Mouse (Mus musculus): ENCODE measurements around the gene Cacna1c. TPM values are rescaled to one million over a fixed set of nuclear protein-coding genes. Genes with fewer than 3 reads are reported as not detected.

Cacna1c gene
- total RNA-seq, 1 experiment, result 0.98 TPM

GRCm38 (mm10) chr6:119139561-119139960, 56.7 kb downstream of the Cacna1c start:
- Histone ChIP-seq H3K36me3 (ENCODE audit: control insufficient read depth, insufficient read depth, low read length, poor library complexity, severe bottlenecking) (no peaks in the 10 kb centered on the region), H3K27ac (ENCODE audit: insufficient read depth, low read depth, low read length, poor library complexity, severe bottlenecking) (no peak overlapping the region), H3K4me1 (ENCODE audit: control insufficient read depth in 2 of 2, insufficient read depth in 2 of 2, low read length in 2 of 2, poor library complexity in 1 of 2) (no peaks in the 10 kb centered on the region), H3K9ac (ENCODE audit: insufficient read depth, low read depth, low read length, poor library complexity, severe bottlenecking) (no peak overlapping the region), H3K4me3 (ENCODE audit: insufficient read depth in 1 of 2, low read depth in 1 of 2, low read length in 2 of 2, poor library complexity in 1 of 2, severe bottlenecking in 1 of 2) (no peak overlapping the region), H3K9me3 (ENCODE audit: control insufficient read depth, insufficient read depth, low read depth, low read length) (no peaks in the 10 kb centered on the region)
- no peak for TF ChIP-seq CHD2 (IDR thresholded peaks at IDR 0.05; ENCODE audit: low read depth, low read length)
- TF ChIP-seq ZNF384 (IDR thresholded peaks at IDR 0.05; ENCODE audit: low read depth, low read length), result no peak
- no peak for TF ChIP-seq MAFK (IDR thresholded peaks at IDR 0.05; ENCODE audit: insufficient read depth, low read depth, low read length)
- no peak for TF ChIP-seq HCFC1 (IDR thresholded peaks at IDR 0.05; ENCODE audit: borderline replicate concordance, insufficient read depth, low read length)
- TF ChIP-seq ZC3H11A (IDR thresholded peaks at IDR 0.05; ENCODE audit: borderline replicate concordance, low read depth, low read length), result no peak
- in situ Hi-C loops (cut with MboI; ENCODE audit: low sequenced_read_pairs in 2 of 2, unreplicated experiment in 2 of 2), result no loop called here
- no peak for DNase-seq (ENCODE audit: low read depth, low spot score)

- TF ChIP-seq MAFK (IDR thresholded peaks at IDR 0.05; ENCODE audit: insufficient read depth, low read depth, low read length), result no peak
- no peak for TF ChIP-seq HCFC1 (IDR thresholded peaks at IDR 0.05; ENCODE audit: borderline replicate concordance, insufficient read depth, low read length)
- TF ChIP-seq ZC3H11A (IDR thresholded peaks at IDR 0.05; ENCODE audit: borderline replicate concordance, low read depth, low read length), result no peak
- no peak for TF ChIP-seq ZNF384 (IDR thresholded peaks at IDR 0.05; ENCODE audit: low read depth, low read length)
- no peak for TF ChIP-seq CHD2 (IDR thresholded peaks at IDR 0.05; ENCODE audit: low read depth, low read length)
- Histone ChIP-seq H3K9ac (ENCODE audit: insufficient read depth, low read depth, low read length, poor library complexity, severe bottlenecking) (no peak overlapping the region), H3K27ac (ENCODE audit: insufficient read depth, low read depth, low read length, poor library complexity, severe bottlenecking) (no peak overlapping the region), H3K36me3 (ENCODE audit: control insufficient read depth, insufficient read depth, low read length, poor library complexity, severe bottlenecking) (no peaks in the 10 kb centered on the region), H3K4me1 (ENCODE audit: control insufficient read depth in 2 of 2, insufficient read depth in 2 of 2, low read length in 2 of 2, poor library complexity in 1 of 2) (no peaks in the 10 kb centered on the region), H3K9me3 (ENCODE audit: control insufficient read depth, insufficient read depth, low read depth, low read length) (no peaks in the 10 kb centered on the region), H3K4me3 (ENCODE audit: insufficient read depth in 1 of 2, low read depth in 1 of 2, low read length in 2 of 2, poor library complexity in 1 of 2, severe bottlenecking in 1 of 2) (no peak overlapping the region)
- no peak for DNase-seq (ENCODE audit: low read depth, low spot score)
- in situ Hi-C loops (cut with MboI; ENCODE audit: low sequenced_read_pairs in 2 of 2, unreplicated experiment in 2 of 2), result no loop called here
These were observed 58.5 kb downstream of the Cacna1c start for GRCm38 (mm10) chr6:119137768-119138167.

GRCm38 (mm10) chr6:119132863-119133262, 63.4 kb downstream of the Cacna1c start:
- no peaks in the 10 kb centered on the region for H3K4me1 ChIP-seq (ENCODE audit: control insufficient read depth in 2 of 2, insufficient read depth in 2 of 2, low read length in 2 of 2, poor library complexity in 1 of 2)
- H3K36me3 ChIP-seq (ENCODE audit: control insufficient read depth, insufficient read depth, low read length, poor library complexity, severe bottlenecking), result no peaks in the 10 kb centered on the region
- H3K4me3 ChIP-seq (ENCODE audit: insufficient read depth in 1 of 2, low read depth in 1 of 2, low read length in 2 of 2, poor library complexity in 1 of 2, severe bottlenecking in 1 of 2), result no peak overlapping the region
- DNase-seq (ENCODE audit: low read depth, low spot score), result no peak
- H3K27ac ChIP-seq (ENCODE audit: insufficient read depth, low read depth, low read length, poor library complexity, severe bottlenecking), result no peak overlapping the region
- in situ Hi-C loops (cut with MboI; ENCODE audit: low sequenced_read_pairs in 2 of 2, unreplicated experiment in 2 of 2), result no loop called here
- H3K9me3 ChIP-seq (ENCODE audit: control insufficient read depth, insufficient read depth, low read depth, low read length), result no peaks in the 10 kb centered on the region
- TF ChIP-seq ZC3H11A (IDR thresholded peaks at IDR 0.05; ENCODE audit: borderline replicate concordance, low read depth, low read length) (no peak), CHD2 (IDR thresholded peaks at IDR 0.05; ENCODE audit: low read depth, low read length) (no peak), ZNF384 (IDR thresholded peaks at IDR 0.05; ENCODE audit: low read depth, low read length) (no peak), MAFK (IDR thresholded peaks at IDR 0.05; ENCODE audit: insufficient read depth, low read depth, low read length) (no peak), HCFC1 (IDR thresholded peaks at IDR 0.05; ENCODE audit: borderline replicate concordance, insufficient read depth, low read length) (no peak)
- H3K9ac ChIP-seq (ENCODE audit: insufficient read depth, low read depth, low read length, poor library complexity, severe bottlenecking), result no peak overlapping the region

- no peak for DNase-seq (ENCODE audit: low read depth, low spot score)
- Histone ChIP-seq H3K36me3 (ENCODE audit: control insufficient read depth, insufficient read depth, low read length, poor library complexity, severe bottlenecking) (no peaks in the 10 kb centered on the region), H3K4me3 (ENCODE audit: insufficient read depth in 1 of 2, low read depth in 1 of 2, low read length in 2 of 2, poor library complexity in 1 of 2, severe bottlenecking in 1 of 2) (no peak overlapping the region), H3K9ac (ENCODE audit: insufficient read depth, low read depth, low read length, poor library complexity, severe bottlenecking) (no peak overlapping the region), H3K4me1 (ENCODE audit: control insufficient read depth in 2 of 2, insufficient read depth in 2 of 2, low read length in 2 of 2, poor library complexity in 1 of 2) (no peaks in the 10 kb centered on the region), H3K9me3 (ENCODE audit: control insufficient read depth, insufficient read depth, low read depth, low read length) (no peaks in the 10 kb centered on the region), H3K27ac (ENCODE audit: insufficient read depth, low read depth, low read length, poor library complexity, severe bottlenecking) (no peak overlapping the region)
- no peak for TF ChIP-seq MAFK (IDR thresholded peaks at IDR 0.05; ENCODE audit: insufficient read depth, low read depth, low read length)
- in situ Hi-C loops (cut with MboI; ENCODE audit: low sequenced_read_pairs in 2 of 2, unreplicated experiment in 2 of 2), result no loop called here
These were observed 64.0 kb downstream of the Cacna1c start for GRCm38 (mm10) chr6:119132111-119132735.

GRCm38 (mm10) chr6:119129664-119130063, 66.6 kb downstream of the Cacna1c start:
- DNase-seq (ENCODE audit: low read depth, low spot score), result no peak
- TF ChIP-seq MAFK (IDR thresholded peaks at IDR 0.05; ENCODE audit: insufficient read depth, low read depth, low read length), result no peak
- no peak for TF ChIP-seq HCFC1 (IDR thresholded peaks at IDR 0.05; ENCODE audit: borderline replicate concordance, insufficient read depth, low read length)
- TF ChIP-seq CHD2 (IDR thresholded peaks at IDR 0.05; ENCODE audit: low read depth, low read length), result no peak
- TF ChIP-seq ZC3H11A (IDR thresholded peaks at IDR 0.05; ENCODE audit: borderline replicate concordance, low read depth, low read length), result no peak
- no peak for TF ChIP-seq ZNF384 (IDR thresholded peaks at IDR 0.05; ENCODE audit: low read depth, low read length)
- Histone ChIP-seq H3K36me3 (ENCODE audit: control insufficient read depth, insufficient read depth, low read length, poor library complexity, severe bottlenecking) (no peaks in the 10 kb centered on the region), H3K4me1 (ENCODE audit: control insufficient read depth in 2 of 2, insufficient read depth in 2 of 2, low read length in 2 of 2, poor library complexity in 1 of 2) (no peaks in the 10 kb centered on the region), H3K27ac (ENCODE audit: insufficient read depth, low read depth, low read length, poor library complexity, severe bottlenecking) (no peak overlapping the region), H3K4me3 (ENCODE audit: insufficient read depth in 1 of 2, low read depth in 1 of 2, low read length in 2 of 2, poor library complexity in 1 of 2, severe bottlenecking in 1 of 2) (no peak overlapping the region), H3K9ac (ENCODE audit: insufficient read depth, low read depth, low read length, poor library complexity, severe bottlenecking) (no peak overlapping the region), H3K9me3 (ENCODE audit: control insufficient read depth, insufficient read depth, low read depth, low read length) (no peaks in the 10 kb centered on the region)
- in situ Hi-C loops (cut with MboI; ENCODE audit: low sequenced_read_pairs in 2 of 2, unreplicated experiment in 2 of 2), result no loop called here
